Mouse (Mus musculus): Measurements from ENCODE around the gene Gm10842. TPM values are rescaled to one million over a fixed set of nuclear protein-coding genes. Genes with fewer than 3 reads are reported as not detected.

The Gm10842 gene
- total RNA-seq, 2 experiments from 2014 or later: not detected

Other genes starting within 250 kb of the Gm10842 start
- not detected for gene Efcab3, start 83.3 kb upstream of the Gm10842 start, total RNA-seq (2021)
- gene Mettl2, start 20.5 kb upstream of the Gm10842 start, total RNA-seq (2021): 10 to 100 TPM; 16.2 TPM
- gene Tlk2, start 31.9 kb downstream of the Gm10842 start, total RNA-seq (2021): 10 to 100 TPM; 51.2 to 52.0 TPM
- gene Mrc2, start 145.8 kb downstream of the Gm10842 start, total RNA-seq (2021): 10 to 100 TPM; 31.5 to 32.8 TPM

Data from heart, postnatal 4 days (tissue).